Mouse (Mus musculus) heart, embryonic 10.5 days (tissue): Measurements from ENCODE around the gene Odc1. TPM values are rescaled to one million over a fixed set of nuclear protein-coding genes. Genes with fewer than 3 reads are reported as not detected.

ENCODE experiments used
- polyA plus RNA-seq: library from polyadenylated mRNA; unstranded; fragments of >200 nt; fragmentation: Nextera tagmentation; extraction: Ambion mirVana; gene quantifications from 2 replicates; pipeline ENCODE4 v1.2.1, GENCODE M21; 2016

Odc1 gene
- polyA plus RNA-seq, 1 experiment from 2014 or later: 235 TPM

Other genes starting within 250 kb of the Odc1 start
- gene Atp6v1c2, start 215.4 kb upstream of the Odc1 start, polyA plus RNA-seq: 0.43 and 0.69 TPM in 2 replicates
- 20.0 and 25.6 TPM in 2 replicates for gene Nol10, start 196.3 kb upstream of the Odc1 start, polyA plus RNA-seq
- gene Hpcal1, start 146.1 kb downstream of the Odc1 start, polyA plus RNA-seq: 18.4 and 25.4 TPM in 2 replicates